Mouse (Mus musculus) spleen, postnatal 36 days (tissue): ENCODE results near the gene Prrg4.
A peak's percentile ranks its signal among the peaks of the same experiment; 100 is the strongest.
"Not testable (repeated sequence)": the region's sequence is repeated elsewhere in the genome, so short reads cannot be mapped to it uniquely, and the experiment has no call there.

ENCODE experiments used
- DNase-seq, 2 experiments: peaks; one replicate each; pipeline ENCODE4 v3.0.0; 2022; ENCODE audit warnings: low spot score in 2 of 2, mixed read lengths in 1 of 2

Gene Prrg4

GRCm38 (mm10) chr2:104841736-104842135 is 7.9 kb downstream of the Prrg4 start:
- DNase-seq = no peak

- no peak for DNase-seq
These were observed 8.7 kb downstream of the Prrg4 start for GRCm38 (mm10) chr2:104840974-104841373.

DNA sequence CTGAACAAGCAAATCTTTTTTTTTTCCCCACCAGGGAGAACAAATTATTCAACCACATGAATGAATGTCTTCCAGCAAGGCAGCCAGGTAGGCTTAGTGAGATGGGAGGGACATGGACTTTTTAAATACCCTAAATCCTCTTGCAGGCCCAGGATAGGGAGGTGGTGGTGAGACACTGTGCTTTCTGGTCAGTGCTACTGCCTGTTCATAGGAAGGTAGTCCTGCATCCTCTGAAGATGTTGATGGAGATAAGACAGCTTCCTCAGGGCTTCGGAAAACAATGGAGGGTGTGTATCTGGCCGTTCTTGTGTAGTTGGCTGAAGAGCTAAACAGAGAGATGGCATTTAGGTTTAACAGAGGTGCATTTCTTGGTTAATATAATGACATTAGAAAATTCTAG is 17.2 kb downstream of the Prrg4 start:
- DNase-seq = no peak

DNA sequence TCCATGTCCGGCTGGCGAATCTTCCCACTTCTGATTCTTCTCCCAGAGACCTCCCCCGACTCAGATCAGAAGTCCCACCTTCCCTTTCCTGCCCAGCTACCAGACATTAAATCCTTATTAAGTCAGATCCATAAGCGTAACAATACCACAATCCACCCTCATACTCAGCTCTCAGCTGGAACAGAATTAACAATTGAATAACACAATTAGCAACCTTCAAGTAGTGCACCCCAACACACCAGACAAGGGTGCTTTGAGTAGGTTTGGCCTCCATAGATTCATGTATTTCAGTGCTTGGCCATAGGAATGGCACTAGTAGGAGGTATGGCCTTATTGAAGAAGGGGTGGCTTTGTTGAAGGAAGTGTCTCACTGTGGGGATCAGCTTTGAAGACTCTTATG is 23.5 kb downstream of the Prrg4 start:
- no peak for DNase-seq

- not testable (repeated sequence) for DNase-seq
These were observed 30.9 kb downstream of the Prrg4 start for GRCm38 (mm10) chr2:104818763-104819162.

DNA sequence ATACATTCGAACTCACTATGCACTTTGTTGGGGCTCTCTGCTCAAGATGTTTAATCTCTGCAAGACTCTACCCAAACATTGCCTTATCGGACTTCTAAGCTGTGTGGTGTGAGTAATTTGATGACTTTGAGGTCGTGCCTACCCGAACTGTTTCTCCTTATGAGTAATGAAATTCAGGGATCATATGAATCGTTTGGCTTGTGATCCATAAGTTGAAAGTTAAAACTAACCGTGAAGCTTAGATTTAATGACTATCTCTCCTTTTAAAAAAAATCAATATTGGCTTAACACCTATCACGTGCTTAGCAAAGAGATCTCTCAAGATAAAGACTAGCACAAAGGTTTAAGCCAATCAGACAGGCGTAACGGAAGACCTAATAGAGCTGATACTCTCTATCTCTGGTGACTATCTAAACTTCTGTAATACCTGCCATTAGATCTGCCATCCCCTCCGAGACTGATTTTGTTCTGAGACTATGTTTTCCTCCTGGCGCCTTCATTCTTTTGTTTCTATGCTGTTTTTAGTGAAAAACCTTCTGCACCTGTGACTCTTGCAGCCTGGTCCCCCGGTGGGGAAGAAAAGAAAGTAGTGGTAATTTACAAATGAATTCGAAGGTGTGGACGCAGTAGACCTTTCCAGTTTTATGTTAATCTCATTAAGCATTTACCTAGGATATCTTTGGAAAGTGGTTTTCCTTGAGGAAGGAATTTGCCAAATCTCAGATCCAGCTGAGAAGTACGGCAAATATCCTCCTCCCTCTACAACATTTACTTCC is 31.9 kb downstream of the Prrg4 start:
- DNase-seq = no peak

GRCm38 (mm10) chr2:104816866-104817439 is 32.7 kb downstream of the Prrg4 start:
- DNase-seq = peak; percentile 75 to 76

GRCm38 (mm10) chr2:104816371-104816827 is 33.3 kb downstream of the Prrg4 start, which contains the start of gene Qser1:
Qser1 (minus strand) TSS chr2:104816760.
- no peak for DNase-seq

GRCm38 (mm10) chr2:104815561-104816370 is 33.9 kb downstream of the Prrg4 start:
- DNase-seq = peak; percentile 5 to 13

DNA sequence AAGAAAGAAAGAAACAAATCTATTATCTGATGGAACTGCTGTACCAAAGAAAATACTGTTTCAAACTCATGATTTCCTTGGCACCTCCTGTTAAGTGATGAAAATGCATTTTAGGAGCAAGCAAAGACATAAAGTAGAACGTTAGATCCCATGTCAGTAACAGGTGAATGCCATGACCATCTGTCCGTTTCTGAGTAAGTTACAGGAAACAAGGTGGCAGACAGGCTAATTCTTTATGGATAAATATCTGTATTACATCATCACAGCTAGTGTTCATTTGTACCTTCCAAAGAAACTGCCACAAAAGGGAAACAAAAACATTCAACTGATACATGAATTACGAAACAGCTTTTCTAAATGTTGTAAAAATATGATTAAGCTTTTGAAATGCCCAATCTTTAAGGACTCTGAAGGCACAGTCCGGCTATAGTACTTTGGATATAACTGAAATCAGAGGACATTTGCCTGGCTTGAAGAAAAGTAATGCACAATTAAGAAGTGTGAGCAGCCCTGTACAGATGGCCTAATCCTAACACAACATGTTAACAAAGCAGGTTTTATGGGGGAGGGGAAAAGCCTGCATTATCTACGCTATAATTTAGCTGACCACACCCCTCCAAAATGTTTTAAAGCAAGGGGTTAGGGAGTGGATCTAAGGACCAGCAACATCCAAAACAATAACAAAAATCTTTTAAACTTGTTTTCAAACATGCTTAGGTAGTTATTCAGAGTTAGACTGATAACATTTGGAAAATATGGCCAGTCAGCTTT is 35.3 kb downstream of the Prrg4 start:
- DNase-seq = no peak

GRCm38 (mm10) chr2:104805435-104805834 is 44.2 kb downstream of the Prrg4 start:
- peak; percentile 1 to 11 for DNase-seq
